Mouse (Mus musculus) hindlimb bud, embryonic 11.5 days (tissue): ENCODE results near the gene Slc5a9.
"Not testable (repeated sequence)": the region's sequence is repeated elsewhere in the genome, so short reads cannot be mapped to it uniquely, and the experiment has no call there.

Source experiments
- DNase-seq: peaks from one replicate; pipeline ENCODE4 v3.0.0-alpha.2; 2012; ENCODE audit warnings: low read depth, low spot score; ENCODE audit errors: extremely low spot score

Slc5a9 gene

GRCm38 (mm10) chr4:111902775-111903174 lies at the start of gene Slc5a9:
Slc5a9 (minus strand) TSS chr4:111902918.
- no peak for DNase-seq

GRCm38 (mm10) chr4:111919092-111919491 lies 16.4 kb upstream of the Slc5a9 start, which contains the start of gene Skint8:
Skint8 (plus strand) TSS chr4:111919392.
- no peak for DNase-seq

- peak; percentile 30 for DNase-seq
Observed at GRCm38 (mm10) chr4:111907926-111908325, 5.2 kb upstream of the Slc5a9 start.

- DNase-seq = no peak
Observed at GRCm38 (mm10) chr4:111901473-111901872, 1.2 kb downstream of the Slc5a9 start.

GRCm38 (mm10) chr4:111900491-111900890 lies 2.2 kb downstream of the Slc5a9 start:
- not testable (repeated sequence) for DNase-seq

GRCm38 (mm10) chr4:111898566-111898965 lies 4.2 kb downstream of the Slc5a9 start:
- DNase-seq = no peak

GRCm38 (mm10) chr4:111897755-111898154 lies 5.0 kb downstream of the Slc5a9 start:
- DNase-seq = no peak

GRCm38 (mm10) chr4:111892138-111892537 lies 10.6 kb downstream of the Slc5a9 start:
- no peak for DNase-seq

GRCm38 (mm10) chr4:111886607-111887006 lies 16.1 kb downstream of the Slc5a9 start:
- peak; percentile 64 for DNase-seq

- peak; percentile 12 for DNase-seq
Observed at GRCm38 (mm10) chr4:111886018-111886417, 16.7 kb downstream of the Slc5a9 start.

GRCm38 (mm10) chr4:111883543-111883942 lies 19.2 kb downstream of the Slc5a9 start:
- DNase-seq = no peak

GRCm38 (mm10) chr4:111880112-111880875 lies 22.4 kb downstream of the Slc5a9 start:
- DNase-seq = no peak

- no peak for DNase-seq
Observed at GRCm38 (mm10) chr4:111867743-111868401, 34.8 kb downstream of the Slc5a9 start.

GRCm38 (mm10) chr4:111866701-111867100 lies 36.0 kb downstream of the Slc5a9 start:
- DNase-seq = no peak

GRCm38 (mm10) chr4:111852626-111853025 lies 50.1 kb downstream of the Slc5a9 start:
- no peak for DNase-seq

GRCm38 (mm10) chr4:111838882-111839281 lies 63.8 kb downstream of the Slc5a9 start:
- no peak for DNase-seq
